Mouse (Mus musculus) cortical plate, adult 2 months (tissue): ENCODE results near the gene Casq2. TPM values are rescaled to one million over a fixed set of nuclear protein-coding genes. Genes with fewer than 3 reads are reported as not detected.

Experiments used
- H3K27ac ChIP-seq: fragments of 200-500 bp; 2 replicates; pipeline ENCODE4 v1.5.1; 2012; ENCODE audit warnings: low read length, control low read depth, inconsistent platforms; ENCODE audit not compliant: insufficient read depth
- H3K4me1 ChIP-seq: fragments of 200-500 bp; 2 replicates; pipeline ENCODE4 v1.6.1; 2011; ENCODE audit warnings: low read length; ENCODE audit not compliant: control insufficient read depth, insufficient read depth
- H3K4me3 ChIP-seq: fragments of 200-500 bp; 2 replicates; pipeline ENCODE4 v1.5.1; 2011; ENCODE audit warnings: mild to moderate bottlenecking, low read length, control low read depth; ENCODE audit not compliant: insufficient read depth
- CTCF ChIP-seq: fragments of 200-500 bp; IDR thresholded peaks from 2 replicates; pipeline ENCODE4 v1.5.1; 2011; ENCODE audit warnings: mild to moderate bottlenecking, control low read depth, low read length; ENCODE audit not compliant: insufficient read depth; ENCODE audit errors: extremely low read depth
- POLR2A ChIP-seq: fragments of 200-500 bp; IDR thresholded peaks from 2 replicates; pipeline ENCODE4 v1.6.1; 2011; ENCODE audit warnings: mild to moderate bottlenecking, low read length, control low read depth; ENCODE audit not compliant: insufficient read depth; ENCODE audit errors: extremely low read depth
- polyA plus RNA-seq: library from polyadenylated mRNA; depleted of rRNA; stranded (reverse); fragments of >200 nt; gene quantifications from 2 replicates; pipeline ENCODE4 v1.2.3, GENCODE M21; 2012

The Casq2 gene
- polyA plus RNA-seq, 1 experiment, result 6.4 TPM

DNA sequence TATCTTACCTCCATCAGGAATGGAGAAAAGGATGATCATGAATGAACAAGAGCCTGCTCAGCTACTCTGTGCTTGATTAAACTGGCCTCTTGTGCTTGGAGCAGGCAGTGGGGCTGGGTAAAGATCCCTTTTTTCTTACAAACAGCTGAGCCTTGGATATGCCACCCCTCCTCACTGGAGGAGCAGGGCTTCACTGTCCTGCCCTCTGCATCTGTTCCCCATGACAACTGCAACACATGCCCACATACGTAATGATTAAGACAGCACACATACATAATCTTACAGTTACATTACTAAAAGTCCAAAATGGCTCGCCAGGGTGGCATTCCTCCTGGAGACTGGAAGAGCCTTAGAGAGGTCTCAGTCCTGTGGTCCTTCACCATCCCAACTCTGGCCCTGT lies 6.8 kb upstream of the Casq2 start:
- no peak for TF ChIP-seq CTCF
- TF ChIP-seq POLR2A, result no peak
- H3K4me1 ChIP-seq, result no peaks in the 10 kb centered on the region
- H3K27ac ChIP-seq, result no peak overlapping the region
- no peak overlapping the region for H3K4me3 ChIP-seq

DNA sequence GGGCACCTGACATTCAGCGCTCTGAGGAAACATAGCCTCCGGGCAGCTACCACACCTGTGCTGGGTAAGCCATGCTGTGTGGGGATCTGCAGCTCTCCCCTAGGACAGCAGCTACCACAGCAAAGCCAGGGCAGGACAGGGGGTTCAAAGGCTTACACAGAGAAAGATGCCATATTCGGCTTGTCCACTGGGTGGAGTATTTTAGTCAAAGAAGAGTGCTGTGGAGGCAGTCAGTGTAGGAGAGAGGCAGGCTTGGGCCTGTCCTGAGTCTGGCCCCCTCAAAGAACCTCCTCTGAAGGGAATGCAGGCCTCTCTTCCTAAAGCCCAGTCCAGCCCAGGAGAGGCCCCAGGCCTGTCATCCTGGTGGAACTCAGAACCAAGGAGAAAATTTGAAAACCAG lies 4.4 kb upstream of the Casq2 start:
- H3K4me1 ChIP-seq, result no peaks in the 10 kb centered on the region
- TF ChIP-seq CTCF (peak; percentile 79), POLR2A (no peak)
- no peak overlapping the region for H3K27ac ChIP-seq
- no peak overlapping the region for H3K4me3 ChIP-seq

DNA sequence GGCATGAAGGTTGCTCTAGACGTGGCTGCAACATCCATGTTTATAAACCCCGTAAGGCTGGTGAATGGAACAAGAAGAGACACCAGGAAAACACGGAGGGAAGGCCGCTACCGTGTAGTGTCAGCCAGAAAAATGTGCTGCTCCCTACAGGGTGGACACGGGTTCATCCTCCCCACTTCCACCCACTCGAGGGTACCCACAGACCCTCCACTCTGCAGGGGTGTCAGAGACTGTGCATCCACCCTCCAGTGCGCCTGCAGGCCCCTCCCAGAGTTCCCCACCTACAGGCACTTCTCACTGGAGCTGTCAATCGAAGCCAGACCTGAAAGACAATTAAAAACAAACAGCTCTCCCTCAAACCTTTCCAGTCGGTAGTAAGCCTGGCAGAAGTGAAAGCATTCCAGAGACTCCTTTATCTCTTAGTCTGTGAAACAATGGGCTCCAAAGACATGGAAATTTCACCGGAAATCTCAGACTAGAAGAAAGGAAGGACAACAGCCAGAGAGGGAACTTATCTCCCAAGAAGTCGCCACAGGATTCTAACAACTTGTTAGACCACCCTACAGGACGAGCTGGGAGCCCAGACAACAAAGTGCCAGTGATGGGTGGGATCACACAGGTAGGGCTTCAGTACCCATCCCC lies 2.5 kb upstream of the Casq2 start:
- TF ChIP-seq CTCF (no peak), POLR2A (no peak)
- H3K4me1 ChIP-seq, result no peaks in the 10 kb centered on the region
- no peak overlapping the region for H3K4me3 ChIP-seq
- H3K27ac ChIP-seq, result no peak overlapping the region

DNA sequence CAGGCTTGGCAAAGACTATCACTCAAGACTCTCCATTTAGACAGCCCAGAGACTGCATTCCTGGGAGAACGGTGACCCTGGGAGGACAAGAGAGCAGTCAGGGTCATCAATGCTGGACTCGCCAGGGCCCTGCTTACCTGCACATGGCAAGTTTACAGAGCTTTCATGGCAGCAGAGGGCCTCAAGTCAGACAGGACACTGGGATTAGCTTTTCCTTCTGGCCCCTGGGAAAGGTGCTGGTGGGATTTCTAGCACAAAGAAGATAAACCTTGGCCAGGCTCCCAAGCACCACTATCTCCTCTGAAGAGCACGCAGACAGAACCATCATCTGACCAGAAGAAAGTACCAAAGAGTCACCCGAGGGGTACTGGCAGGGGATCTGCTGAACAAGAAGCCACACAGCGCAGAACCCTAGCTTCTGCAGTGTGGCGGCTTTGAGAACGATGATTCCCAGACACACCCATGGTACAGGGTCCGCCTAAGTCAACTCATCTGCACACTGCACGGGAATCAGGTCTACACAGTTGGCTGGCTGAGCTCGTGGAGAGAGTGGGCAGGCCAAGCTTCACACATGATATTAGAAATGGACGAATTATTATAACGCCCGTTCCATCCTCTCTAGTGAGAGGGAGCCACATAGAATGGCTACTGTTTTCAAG lies 1.3 kb upstream of the Casq2 start:
- Histone ChIP-seq H3K27ac (no peak overlapping the region), H3K4me1 (no peaks in the 10 kb centered on the region), H3K4me3 (no peak overlapping the region)
- TF ChIP-seq CTCF (no peak), POLR2A (no peak)

DNA sequence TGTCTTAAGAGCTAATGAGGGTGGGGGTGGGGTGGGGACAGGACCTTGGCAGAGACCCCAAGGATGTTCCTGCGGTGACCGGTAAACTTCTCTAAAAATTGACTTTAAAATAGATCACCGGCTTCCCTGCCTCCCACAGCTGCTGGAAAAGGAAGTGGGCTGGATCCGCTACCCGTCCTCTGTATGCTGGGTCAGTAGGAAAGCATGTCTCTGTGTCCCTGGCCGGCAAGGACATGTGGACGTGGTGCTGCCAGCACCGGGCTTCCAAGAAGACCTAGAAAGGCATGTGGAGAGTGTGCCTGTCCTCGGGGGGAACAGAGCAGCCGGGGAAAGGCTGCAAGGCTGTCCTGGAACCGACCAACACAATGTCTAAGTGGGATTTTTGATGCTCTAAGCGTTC lies 496 bp upstream of the Casq2 start:
- Histone ChIP-seq H3K4me3 (no peak overlapping the region), H3K4me1 (no peaks in the 10 kb centered on the region), H3K27ac (no peak overlapping the region)
- TF ChIP-seq POLR2A, result no peak
- TF ChIP-seq CTCF, result no peak

DNA sequence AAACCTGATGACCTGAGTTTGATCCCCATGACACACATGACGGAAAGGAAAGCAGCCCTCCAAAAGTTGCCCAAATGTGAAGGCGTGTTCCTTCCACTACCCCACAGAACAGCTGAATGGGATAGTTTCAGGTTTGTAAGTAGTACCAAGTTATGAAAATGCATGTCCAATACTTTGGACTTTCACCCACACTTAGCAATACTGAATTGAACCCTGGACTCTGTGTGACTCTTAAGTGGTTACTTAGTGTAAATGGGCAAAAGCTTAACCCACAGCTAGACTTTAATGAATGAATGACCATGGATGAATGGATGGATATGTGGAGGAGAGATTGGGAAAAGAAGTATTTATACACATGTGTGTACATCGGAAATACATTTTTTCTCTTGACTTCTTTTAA lies 8.6 kb downstream of the Casq2 start:
- H3K4me3 ChIP-seq, result no peak overlapping the region
- TF ChIP-seq CTCF (no peak), POLR2A (no peak)
- no peak overlapping the region for H3K27ac ChIP-seq
- 0 out of 2 replicates have a peak, but pooled peaks cover 2% of the 10 kb centered on the region for H3K4me1 ChIP-seq

DNA sequence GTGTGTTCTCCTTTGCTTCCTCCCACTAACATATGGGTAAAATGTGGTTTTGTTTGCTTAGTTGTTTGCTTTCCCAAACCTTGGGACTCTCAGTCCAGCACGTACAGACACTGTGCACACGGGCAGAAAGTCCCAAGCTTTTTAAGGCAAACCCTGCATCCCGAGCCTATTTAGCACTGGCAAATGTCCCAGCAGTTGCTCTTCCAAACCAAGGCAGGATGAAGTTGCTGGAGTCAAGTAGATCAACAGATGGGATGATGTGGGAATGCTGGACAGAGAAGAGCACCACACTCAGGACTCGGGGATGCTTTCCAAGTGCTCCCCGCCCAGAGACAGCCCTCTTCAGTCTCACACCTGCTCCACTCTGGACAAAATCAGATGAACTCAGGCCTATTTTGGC lies 9.2 kb downstream of the Casq2 start:
- Histone ChIP-seq H3K4me3 (no peak overlapping the region), H3K27ac (no peak overlapping the region), H3K4me1 (0 out of 2 replicates have a peak, but pooled peaks cover 2% of the 10 kb centered on the region)
- no peak for TF ChIP-seq CTCF
- no peak for TF ChIP-seq POLR2A

DNA sequence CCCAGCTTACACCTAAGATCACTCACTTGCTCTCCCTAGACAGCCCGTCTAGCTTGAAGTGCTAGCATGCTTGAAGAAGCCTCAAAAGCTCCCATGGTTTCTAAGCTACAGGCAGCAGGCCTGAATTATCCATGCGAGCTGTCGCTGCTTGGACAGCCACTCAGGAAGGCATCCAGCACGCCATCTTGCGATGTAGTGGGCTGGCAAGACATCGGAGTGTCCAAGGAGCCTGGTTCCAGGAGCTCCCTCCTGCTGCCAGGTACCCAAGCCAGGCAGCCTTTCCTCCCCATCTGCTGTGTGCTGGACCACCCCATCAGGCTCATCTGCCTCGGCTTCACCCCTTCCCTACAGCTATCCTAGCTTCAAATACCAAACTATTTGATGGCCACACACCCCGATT lies 10.2 kb downstream of the Casq2 start:
- H3K4me1 ChIP-seq, result 0 out of 2 replicates have a peak, but pooled peaks cover 2% of the 10 kb centered on the region
- TF ChIP-seq POLR2A (no peak), CTCF (no peak)
- no peak overlapping the region for H3K27ac ChIP-seq
- H3K4me3 ChIP-seq, result no peak overlapping the region

DNA sequence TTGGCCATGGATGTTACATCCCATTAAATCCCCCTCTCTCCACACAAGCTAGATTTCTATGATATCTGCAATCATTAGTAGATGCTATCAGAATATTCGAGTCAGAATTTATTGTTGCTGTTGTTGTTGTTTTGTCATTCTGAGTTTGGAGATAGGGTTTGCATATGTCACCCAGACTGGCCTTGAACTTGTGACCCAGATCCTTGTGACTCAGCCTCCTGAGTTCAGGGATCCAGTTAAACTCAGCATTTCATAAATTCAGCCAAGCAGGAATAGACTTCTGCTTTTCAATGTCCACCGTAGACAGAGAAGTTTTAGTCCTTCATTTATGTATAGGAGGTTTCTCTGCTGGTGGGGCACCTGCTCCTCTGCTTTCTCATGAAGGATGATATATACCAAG lies 10.8 kb downstream of the Casq2 start:
- H3K4me1 ChIP-seq, result 0 out of 2 replicates have a peak, but pooled peaks cover 2% of the 10 kb centered on the region
- H3K4me3 ChIP-seq, result no peak overlapping the region
- no peak overlapping the region for H3K27ac ChIP-seq
- TF ChIP-seq CTCF (no peak), POLR2A (no peak)

DNA sequence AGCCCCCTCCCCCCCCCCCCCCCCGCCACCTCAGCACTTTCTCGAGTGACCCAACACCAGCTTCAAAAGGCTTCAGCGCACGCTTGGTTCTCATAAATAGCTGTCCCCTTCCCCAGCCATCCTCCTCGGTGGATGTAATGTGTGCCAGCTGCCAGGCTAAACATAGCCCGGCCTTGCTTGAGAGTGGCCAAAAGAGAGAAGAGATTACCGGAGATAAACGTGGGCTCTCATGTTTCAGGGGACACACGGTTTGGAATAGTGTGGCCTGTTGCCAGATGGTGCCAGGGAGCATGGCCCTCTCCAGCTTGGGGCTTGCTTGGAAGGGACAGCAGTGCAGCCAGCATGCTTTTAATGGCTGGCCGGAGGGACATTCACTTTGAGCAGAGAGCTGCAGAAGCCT lies 13.0 kb downstream of the Casq2 start:
- no peak for TF ChIP-seq POLR2A
- Histone ChIP-seq H3K4me1 (0 out of 2 replicates have a peak, but pooled peaks cover 2% of the 10 kb centered on the region), H3K27ac (no peak overlapping the region), H3K4me3 (no peak overlapping the region)
